In the genomic region with DNA sequence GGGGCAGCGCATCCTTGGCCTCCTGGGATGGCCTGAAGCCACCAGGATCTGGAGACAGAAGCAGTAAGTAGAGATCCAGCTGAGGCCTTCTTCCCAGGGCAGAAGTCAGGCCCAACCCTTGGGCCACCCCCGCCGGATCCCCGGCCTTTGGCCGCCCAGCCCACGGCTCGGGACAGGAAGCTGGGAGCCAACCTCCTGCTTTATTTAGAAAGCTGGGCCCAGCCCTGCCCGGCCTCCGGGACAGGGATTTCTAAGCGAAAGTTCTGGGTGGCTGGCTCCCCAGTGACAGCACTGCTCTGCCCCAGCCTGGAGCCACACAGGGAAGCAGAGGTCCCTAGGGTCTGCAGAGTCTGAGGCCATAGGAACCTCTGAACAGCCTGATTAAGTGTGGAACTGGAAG, we compare ENCODE assay signal across 8 mouse cellular contexts. TPM values are rescaled to one million over a fixed set of nuclear protein-coding genes. Genes with fewer than 3 reads are reported as not detected.
DNase-seq lines count a peak whose midpoint lies in the region; ATAC-seq lines count a peak whose summit lies in the region.

No protein-coding gene starts in this region.

- H3K4me3 ChIP-seq in forebrain, embryonic 13.5 days, result no peak overlapping the region
- no peak overlapping the region for H3K4me3 ChIP-seq in forebrain, embryonic 15.5 days
- H3K4me3 ChIP-seq in forebrain, embryonic 11.5 days (ENCODE audit: low read depth, low read length), result no peak overlapping the region

- peak overlapping the region; percentile 58 for H3K9ac ChIP-seq in forebrain, embryonic 13.5 days
- no peak overlapping the region for H3K9ac ChIP-seq in forebrain, embryonic 15.5 days (replicated peaks)
- H3K9ac ChIP-seq in forebrain, embryonic 11.5 days (ENCODE audit: low read length), result no peak overlapping the region

- peak overlapping the region; percentile 5; the same call in 1 of the 2 replicates for H3K4me2 ChIP-seq in forebrain, embryonic 13.5 days
- H3K4me2 ChIP-seq in forebrain, embryonic 15.5 days (replicated peaks), result no peak overlapping the region
- no peak overlapping the region for H3K4me2 ChIP-seq in forebrain, embryonic 11.5 days (ENCODE audit: low read depth, low read length, severe bottlenecking)

- peak; percentile 80 for DNase-seq in gastrocnemius, postnatal 25 days
- DNase-seq in kidney, adult 18-20 months, result peak; percentile 72
- peak; percentile 71 to 73 for DNase-seq in lung, adult 18-20 months
- DNase-seq in right cerebral cortex, postnatal 10 days (ENCODE audit: low spot score in 2 of 2), result no peak
- DNase-seq in forebrain, embryonic 11.5 days (ENCODE audit: low spot score), result no peak
- no peak for DNase-seq in layer of hippocampus, adult 9-11 months

- no peak overlapping the region for H3K27ac ChIP-seq in forebrain, embryonic 13.5 days
- no peak overlapping the region for H3K27ac ChIP-seq in forebrain, embryonic 15.5 days (replicated peaks)
- no peak overlapping the region for H3K27ac ChIP-seq in forebrain, embryonic 11.5 days (ENCODE audit: low read depth, low read length)

- peaks cover 46% of the 10 kb centered on the region for H3K4me1 ChIP-seq in forebrain, embryonic 13.5 days
- H3K4me1 ChIP-seq in forebrain, embryonic 15.5 days, result peaks cover 38% of the 10 kb centered on the region
- H3K4me1 ChIP-seq in forebrain, embryonic 11.5 days (replicated peaks; ENCODE audit: control insufficient read depth, insufficient read depth, low read length), result peaks cover 20% of the 10 kb centered on the region

- no peaks in the 10 kb centered on the region for H3K9me3 ChIP-seq in forebrain, embryonic 13.5 days (replicated peaks)
- H3K9me3 ChIP-seq in forebrain, embryonic 15.5 days, result no peaks in the 10 kb centered on the region
- no peaks in the 10 kb centered on the region for H3K9me3 ChIP-seq in forebrain, embryonic 11.5 days (ENCODE audit: control insufficient read depth, low read length)

- ATAC-seq in forebrain, embryonic 13.5 days, result no peak
- no peak for ATAC-seq in forebrain, embryonic 15.5 days (replicated peaks)
- ATAC-seq in forebrain, embryonic 11.5 days (replicated peaks; ENCODE audit: low FRiP score), result no peak

- WGBS in forebrain, embryonic 13.5 days, result 88% methylated on average over 10 of the region's 10 CpGs
- WGBS in forebrain, embryonic 15.5 days, result 88% methylated on average over 10 of the region's 10 CpGs
- 83% methylated on average over 10 of the region's 10 CpGs for WGBS in forebrain, embryonic 11.5 days

- H3K27me3 ChIP-seq in forebrain, embryonic 13.5 days, result no peaks in the 10 kb centered on the region
- H3K27me3 ChIP-seq in forebrain, embryonic 15.5 days, result no peaks in the 10 kb centered on the region
- H3K27me3 ChIP-seq in forebrain, embryonic 11.5 days (ENCODE audit: control insufficient read depth, insufficient read depth, low read length), result no peaks in the 10 kb centered on the region

- H3K36me3 ChIP-seq in forebrain, embryonic 13.5 days (ENCODE audit: poor library complexity, severe bottlenecking), result peaks cover 16% of the 10 kb centered on the region; the same call in 1 of the 2 replicates
- no peaks in the 10 kb centered on the region for H3K36me3 ChIP-seq in forebrain, embryonic 15.5 days
- H3K36me3 ChIP-seq in forebrain, embryonic 11.5 days (ENCODE audit: control insufficient read depth, insufficient read depth, low read length), result no peaks in the 10 kb centered on the region

RNA-seq across cellular contexts. Expression of a gene that starts 3.2 kb away (rescaled TPM):
- 79.0 and 84.3 TPM in 2 replicates for polyA plus RNA-seq in forebrain, embryonic 13.5 days (2015; fragmentation: Nextera tagmentation; extraction: Ambion mirVana)
- polyA plus RNA-seq in forebrain, embryonic 15.5 days (2015; fragmentation: Nextera tagmentation; extraction: Ambion mirVana), result 99.8 and 103 TPM in 2 replicates
- total RNA-seq in gastrocnemius, postnatal 25 days (2021), result 10 to 100 TPM; 24.8 to 25.9 TPM
- polyA plus RNA-seq in forebrain, embryonic 11.5 days (2014; fragmentation: Nextera tagmentation; extraction: Ambion mirVana), result 77.1 and 84.5 TPM in 2 replicates

RNA-seq across cellular contexts. Expression of a gene that starts 17.5 kb away (rescaled TPM):
- polyA plus RNA-seq in forebrain, embryonic 13.5 days (2015; fragmentation: Nextera tagmentation; extraction: Ambion mirVana), result 430 and 502 TPM in 2 replicates
- polyA plus RNA-seq in forebrain, embryonic 15.5 days (2015; fragmentation: Nextera tagmentation; extraction: Ambion mirVana), result 665 and 705 TPM in 2 replicates
- 100 to 1,000 TPM; 845 to 891 TPM for total RNA-seq in gastrocnemius, postnatal 25 days (2021)
- 324 and 355 TPM in 2 replicates for polyA plus RNA-seq in forebrain, embryonic 11.5 days (2014; fragmentation: Nextera tagmentation; extraction: Ambion mirVana)

RNA-seq across cellular contexts. Expression of a gene that starts 17.8 kb away (rescaled TPM):
- polyA plus RNA-seq in forebrain, embryonic 13.5 days (2015; fragmentation: Nextera tagmentation; extraction: Ambion mirVana), result 0.48 and 0.57 TPM in 2 replicates
- polyA plus RNA-seq in forebrain, embryonic 15.5 days (2015; fragmentation: Nextera tagmentation; extraction: Ambion mirVana), result 0.57 and 0.84 TPM in 2 replicates
- total RNA-seq in gastrocnemius, postnatal 25 days (2021), result under 1 TPM; 0.36 to 0.62 TPM
- 0.45 and 0.68 TPM in 2 replicates for polyA plus RNA-seq in forebrain, embryonic 11.5 days (2014; fragmentation: Nextera tagmentation; extraction: Ambion mirVana)

RNA-seq across cellular contexts. Expression of a gene that starts 32.6 kb away (rescaled TPM):
- polyA plus RNA-seq in forebrain, embryonic 13.5 days (2015; fragmentation: Nextera tagmentation; extraction: Ambion mirVana), result 15.1 and 17.7 TPM in 2 replicates
- polyA plus RNA-seq in forebrain, embryonic 15.5 days (2015; fragmentation: Nextera tagmentation; extraction: Ambion mirVana), result 27.3 and 28.0 TPM in 2 replicates
- 1 to 10 TPM; 5.3 to 6.2 TPM for total RNA-seq in gastrocnemius, postnatal 25 days (2021)
- polyA plus RNA-seq in forebrain, embryonic 11.5 days (2014; fragmentation: Nextera tagmentation; extraction: Ambion mirVana), result 7.2 and 8.1 TPM in 2 replicates

RNA-seq across cellular contexts. Expression of a gene that starts 41.9 kb away (rescaled TPM):
- polyA plus RNA-seq in forebrain, embryonic 13.5 days (2015; fragmentation: Nextera tagmentation; extraction: Ambion mirVana), result 0.52 and 0.53 TPM in 2 replicates
- 0.69 and 0.73 TPM in 2 replicates for polyA plus RNA-seq in forebrain, embryonic 15.5 days (2015; fragmentation: Nextera tagmentation; extraction: Ambion mirVana)
- total RNA-seq in gastrocnemius, postnatal 25 days (2021), result under 1 TPM; 0.99 to 1.00 TPM
- 0.36 and 0.68 TPM in 2 replicates for polyA plus RNA-seq in forebrain, embryonic 11.5 days (2014; fragmentation: Nextera tagmentation; extraction: Ambion mirVana)

Comparison
In these comparisons a context has a peak if more than half of its experiments do, and no peak if none do; other contexts are left out.
1. DNase-seq: peak in gastrocnemius, postnatal 25 days (single experiment), kidney, adult 18-20 months (single experiment) and lung, adult 18-20 months (2 of 2); none in right cerebral cortex, postnatal 10 days (0 of 2), forebrain, embryonic 11.5 days (single experiment) and layer of hippocampus, adult 9-11 months (single experiment).